Mouse (Mus musculus): ENCODE measurements around the gene Wnt5b. TPM values are rescaled to one million over a fixed set of nuclear protein-coding genes. Genes with fewer than 3 reads are reported as not detected.
A peak's percentile ranks its signal among the peaks of the same experiment; 100 is the strongest.

Wnt5b gene
- polyA plus RNA-seq, 2 experiments, result 13.3 to 17.5 TPM

GRCm38 (mm10) chr6:119388650-119389012 lies 155.5 kb downstream of the Wnt5b start:
- under 1% methylated on average over 23 of the region's 53 CpGs for WGBS
- Histone ChIP-seq H3K9me3 (ENCODE audit: control insufficient read depth, low read length) (no peaks in the 10 kb centered on the region), H3K27me3 (ENCODE audit: control insufficient read depth, insufficient read depth, low read length) (no peaks in the 10 kb centered on the region), H3K9ac (ENCODE audit: low read depth, low read length, severe bottlenecking) (peak overlapping the region; percentile 93), H3K27ac (replicated peaks; ENCODE audit: low read depth, low read length) (peak overlapping the region; percentile 84), H3K36me3 (ENCODE audit: control insufficient read depth, insufficient read depth, low read length) (no peaks in the 10 kb centered on the region), H3K4me2 (replicated peaks; ENCODE audit: low read depth, low read length, severe bottlenecking) (peak overlapping the region; percentile 68), H3K4me3 (replicated peaks; ENCODE audit: low read length) (peak overlapping the region; percentile 83), H3K4me1 (ENCODE audit: control insufficient read depth, insufficient read depth, low read length) (peaks cover 11% of the 10 kb centered on the region)
- DNase-seq (ENCODE audit: low spot score) (peak; percentile 99), ATAC-seq (ENCODE audit: low FRiP score, low read depth) (peak; percentile 99)
- TF ChIP-seq POLR2A (IDR thresholded peaks at IDR 0.05; ENCODE audit: borderline replicate concordance, extremely low read depth, insufficient read depth, insufficient read length), result peak; percentile 75; the same call in 1 of the 2 replicates

- H3K4me3 ChIP-seq (replicated peaks; ENCODE audit: low read length), result peak overlapping the region; percentile 83
- WGBS, result under 1% methylated on average over 22 of the region's 76 CpGs
- DNase-seq (ENCODE audit: low spot score) (peak; percentile 13), ATAC-seq (ENCODE audit: low FRiP score, low read depth) (peak; percentile 74)
- peak overlapping the region; percentile 68 for H3K4me2 ChIP-seq (replicated peaks; ENCODE audit: low read depth, low read length, severe bottlenecking)
- H3K9ac ChIP-seq (ENCODE audit: low read depth, low read length, severe bottlenecking), result peak overlapping the region; percentile 93
- H3K27me3 ChIP-seq (ENCODE audit: control insufficient read depth, insufficient read depth, low read length), result no peaks in the 10 kb centered on the region
- no peaks in the 10 kb centered on the region for H3K9me3 ChIP-seq (ENCODE audit: control insufficient read depth, low read length)
- H3K27ac ChIP-seq (replicated peaks; ENCODE audit: low read depth, low read length), result peak overlapping the region; percentile 84
- H3K4me1 ChIP-seq (ENCODE audit: control insufficient read depth, insufficient read depth, low read length), result peaks cover 11% of the 10 kb centered on the region
- no peaks in the 10 kb centered on the region for H3K36me3 ChIP-seq (ENCODE audit: control insufficient read depth, insufficient read depth, low read length)
- no peak for TF ChIP-seq POLR2A (IDR thresholded peaks at IDR 0.05; ENCODE audit: borderline replicate concordance, extremely low read depth, insufficient read depth, insufficient read length)
Observed at GRCm38 (mm10) chr6:119387801-119388649, 156.1 kb downstream of the Wnt5b start.

- H3K4me2 ChIP-seq (replicated peaks; ENCODE audit: low read depth, low read length, severe bottlenecking), result peak overlapping the region; percentile 68; the same call in 1 of the 2 replicates
Observed at GRCm38 (mm10) chr6:119386821-119387220, 157.3 kb downstream of the Wnt5b start.

GRCm38 (mm10) chr6:119386421-119386820 lies 157.7 kb downstream of the Wnt5b start:
- no peak overlapping the region for H3K9ac ChIP-seq (ENCODE audit: low read depth, low read length, severe bottlenecking)
- no peaks in the 10 kb centered on the region for H3K27me3 ChIP-seq (ENCODE audit: control insufficient read depth, insufficient read depth, low read length)
- peaks cover 11% of the 10 kb centered on the region for H3K4me1 ChIP-seq (ENCODE audit: control insufficient read depth, insufficient read depth, low read length)
- no peak for DNase-seq (ENCODE audit: low spot score)
- TF ChIP-seq POLR2A (IDR thresholded peaks at IDR 0.05; ENCODE audit: borderline replicate concordance, extremely low read depth, insufficient read depth, insufficient read length), result no peak
- H3K36me3 ChIP-seq (ENCODE audit: control insufficient read depth, insufficient read depth, low read length), result 0 out of 2 replicates have a peak, but pooled peaks cover 6% of the 10 kb centered on the region
- H3K27ac ChIP-seq (replicated peaks; ENCODE audit: low read depth, low read length), result no peak overlapping the region
- no peak for ATAC-seq (ENCODE audit: low FRiP score, low read depth)
- 84% methylated on average over 4 of the region's 4 CpGs for WGBS
- H3K9me3 ChIP-seq (ENCODE audit: control insufficient read depth, low read length), result no peaks in the 10 kb centered on the region
- H3K4me3 ChIP-seq (replicated peaks; ENCODE audit: low read length), result no peak overlapping the region
- no peak overlapping the region for H3K4me2 ChIP-seq (replicated peaks; ENCODE audit: low read depth, low read length, severe bottlenecking)

More at GRCm38 (mm10) chr6:119386821-119387220, 157.3 kb downstream of the Wnt5b start:
- H3K27me3 ChIP-seq (ENCODE audit: control insufficient read depth, insufficient read depth, low read length), result no peaks in the 10 kb centered on the region
- ATAC-seq (ENCODE audit: low FRiP score, low read depth), result no peak
- H3K4me3 ChIP-seq (replicated peaks; ENCODE audit: low read length), result no peak overlapping the region
- H3K9me3 ChIP-seq (ENCODE audit: control insufficient read depth, low read length), result no peaks in the 10 kb centered on the region
- no peak for TF ChIP-seq POLR2A (IDR thresholded peaks at IDR 0.05; ENCODE audit: borderline replicate concordance, extremely low read depth, insufficient read depth, insufficient read length)
- 0 out of 2 replicates have a peak overlapping the region, but pooled peaks have one; percentile 93 for H3K9ac ChIP-seq (ENCODE audit: low read depth, low read length, severe bottlenecking)
- WGBS, result 87% methylated on average over 1 of the region's 1 CpGs
- peaks cover 11% of the 10 kb centered on the region for H3K4me1 ChIP-seq (ENCODE audit: control insufficient read depth, insufficient read depth, low read length)
- DNase-seq (ENCODE audit: low spot score), result no peak
- no peak overlapping the region for H3K27ac ChIP-seq (replicated peaks; ENCODE audit: low read depth, low read length)
- 0 out of 2 replicates have a peak, but pooled peaks cover 6% of the 10 kb centered on the region for H3K36me3 ChIP-seq (ENCODE audit: control insufficient read depth, insufficient read depth, low read length)

- Histone ChIP-seq H3K9me3 (ENCODE audit: control insufficient read depth, low read length) (no peaks in the 10 kb centered on the region), H3K4me1 (ENCODE audit: control insufficient read depth, insufficient read depth, low read length) (peaks cover 11% of the 10 kb centered on the region), H3K36me3 (ENCODE audit: control insufficient read depth, insufficient read depth, low read length) (0 out of 2 replicates have a peak, but pooled peaks cover 6% of the 10 kb centered on the region), H3K27ac (replicated peaks; ENCODE audit: low read depth, low read length) (no peak overlapping the region), H3K4me3 (replicated peaks; ENCODE audit: low read length) (no peak overlapping the region), H3K9ac (ENCODE audit: low read depth, low read length, severe bottlenecking) (no peak overlapping the region), H3K4me2 (replicated peaks; ENCODE audit: low read depth, low read length, severe bottlenecking) (no peak overlapping the region), H3K27me3 (ENCODE audit: control insufficient read depth, insufficient read depth, low read length) (no peaks in the 10 kb centered on the region)
- DNase-seq (ENCODE audit: low spot score) (no peak), ATAC-seq (ENCODE audit: low FRiP score, low read depth) (no peak)
- WGBS, result 100% methylated on average over 1 of the region's 1 CpGs
- no peak for TF ChIP-seq POLR2A (IDR thresholded peaks at IDR 0.05; ENCODE audit: borderline replicate concordance, extremely low read depth, insufficient read depth, insufficient read length)
Observed at GRCm38 (mm10) chr6:119385668-119386067, 158.5 kb downstream of the Wnt5b start.

Other genes with a start within 250 kb of the Wnt5b start
- gene Lrtm2, start 213.6 kb downstream of the Wnt5b start, polyA plus RNA-seq (2012; rRNA removed), result 0.05 and 0.09 TPM in 2 replicates
- not detected in 2 replicates for gene Lrtm2, start 213.6 kb downstream of the Wnt5b start, polyA plus RNA-seq (2014; fragmentation: Nextera tagmentation; extraction: Ambion mirVana)
- gene Adipor2, start 126.6 kb downstream of the Wnt5b start, polyA plus RNA-seq (2012; rRNA removed), result 35.5 and 38.7 TPM in 2 replicates
- gene Adipor2, start 126.6 kb downstream of the Wnt5b start, polyA plus RNA-seq (2014; fragmentation: Nextera tagmentation; extraction: Ambion mirVana), result 26.2 and 28.1 TPM in 2 replicates
- gene Fbxl14, start 64.7 kb downstream of the Wnt5b start, polyA plus RNA-seq (2012; rRNA removed), result 39.1 and 56.2 TPM in 2 replicates
- 5.2 and 6.4 TPM in 2 replicates for gene Fbxl14, start 64.7 kb downstream of the Wnt5b start, polyA plus RNA-seq (2014; fragmentation: Nextera tagmentation; extraction: Ambion mirVana)

All from limb, embryonic 14.5 days (tissue).